Mouse (Mus musculus) stomach, postnatal 0 days (tissue): ENCODE measurements around the gene Slc6a11.

Source experiments
- CTCF ChIP-seq: IDR thresholded peaks from 2 replicates; pipeline ENCODE4 v1.5.1; 2016; ENCODE audit warnings: antibody characterized with exemption, low read depth, mild to moderate bottlenecking, moderate library complexity
- EP300 ChIP-seq: optimal IDR thresholded peaks from 2 replicates; pipeline ENCODE3; 2016; ENCODE audit warnings: antibody characterized with exemption

GRCm38 (mm10) chr6:114289106-114289505 is 158.1 kb downstream of the Slc6a11 start:
- no peak for TF ChIP-seq CTCF
- TF ChIP-seq EP300: no peak
